Mouse (Mus musculus) myocyte (in vitro differentiated cells): ENCODE data around the gene Bcar3. TPM values are rescaled to one million over a fixed set of nuclear protein-coding genes. Genes with fewer than 3 reads are reported as not detected.

ENCODE experiments used
- H3K27me3 ChIP-seq: one replicate; pipeline ENCODE4 v1.6.1; 2011; ENCODE audit not compliant: control insufficient read depth, insufficient read depth, insufficient read length
- H3K36me3 ChIP-seq: one replicate; pipeline ENCODE4 v1.6.1; 2011; ENCODE audit not compliant: control insufficient read depth, insufficient read depth
- H3K4me2 ChIP-seq: one replicate; pipeline ENCODE4 v1.6.1; 2011; ENCODE audit warnings: low read depth, control low read depth
- H3K4me3 ChIP-seq: one replicate; pipeline ENCODE4 v1.5.1; 2011; ENCODE audit warnings: mild to moderate bottlenecking, control low read depth, moderate library complexity
- H3K79me2 ChIP-seq: one replicate; pipeline ENCODE4 v1.6.1; 2011; ENCODE audit not compliant: control insufficient read depth, insufficient read depth
- H3ac ChIP-seq: one replicate; pipeline ENCODE4 v1.6.1; 2011; ENCODE audit not compliant: control insufficient read depth, insufficient read length
- CEBPB ChIP-seq: IDR thresholded peaks from 2 replicates; pipeline ENCODE4 v1.6.1; 2011; ENCODE audit warnings: mild to moderate bottlenecking, moderate library complexity; ENCODE audit not compliant: poor library complexity, insufficient read depth, severe bottlenecking
- E2F4 ChIP-seq: IDR thresholded peaks from one replicate; pipeline ENCODE4 v1.6.1; 2011; ENCODE audit warnings: mild to moderate bottlenecking, control low read depth, moderate library complexity; ENCODE audit not compliant: insufficient read depth
- MAX ChIP-seq: IDR thresholded peaks from one replicate; pipeline ENCODE4 v1.6.1; 2011; ENCODE audit warnings: low read depth, mild to moderate bottlenecking, control low read depth
- MYOD1 ChIP-seq, 3 experiments: IDR thresholded peaks; one replicate each; pipeline ENCODE4 v1.6.1; 2011; ENCODE audit warnings: control low read depth in 2 of 3, low read depth in 2 of 3, mild to moderate bottlenecking in 2 of 3, moderate library complexity in 1 of 3; ENCODE audit not compliant: insufficient read length in 2 of 3, control insufficient read depth in 1 of 3
- MYOG ChIP-seq, 3 experiments: IDR thresholded peaks; one replicate each; pipeline ENCODE4 v1.6.1; 2011; ENCODE audit warnings: control low read depth in 2 of 3, low read depth in 2 of 3, mild to moderate bottlenecking in 2 of 3; ENCODE audit not compliant: insufficient read length in 2 of 3, control insufficient read depth in 1 of 3, insufficient read depth in 1 of 3
- POLR2A ChIP-seq: IDR thresholded peaks from one replicate; pipeline ENCODE4 v1.6.1; 2011; ENCODE audit warnings: low read depth, mild to moderate bottlenecking, control low read depth, moderate library complexity; ENCODE audit not compliant: insufficient read length
- POLR2AphosphoS2 ChIP-seq: IDR thresholded peaks from one replicate; pipeline ENCODE4 v1.6.1; 2011; ENCODE audit warnings: low read depth, control low read depth; ENCODE audit not compliant: insufficient read length
- REST ChIP-seq: IDR thresholded peaks from one replicate; pipeline ENCODE4 v1.6.1; 2011; ENCODE audit warnings: mild to moderate bottlenecking, control low read depth, moderate library complexity; ENCODE audit not compliant: insufficient read depth, insufficient read length
- SRF ChIP-seq: IDR thresholded peaks from one replicate; pipeline ENCODE4 v1.6.1; 2011; ENCODE audit warnings: low read depth; ENCODE audit not compliant: control insufficient read depth, insufficient read length
- TCF12 ChIP-seq: IDR thresholded peaks from one replicate; pipeline ENCODE4 v1.6.1; 2011; ENCODE audit warnings: mild to moderate bottlenecking, control low read depth; ENCODE audit not compliant: poor library complexity, insufficient read depth, severe bottlenecking
- TCF3 ChIP-seq: IDR thresholded peaks from one replicate; pipeline ENCODE4 v1.6.1; 2011; ENCODE audit warnings: low read depth, control low read depth; ENCODE audit not compliant: insufficient read length
- USF1 ChIP-seq: IDR thresholded peaks from one replicate; pipeline ENCODE4 v1.6.1; 2011; ENCODE audit warnings: low read depth, mild to moderate bottlenecking, control low read depth, moderate library complexity
- polyA plus RNA-seq: library from polyadenylated mRNA; unstranded; fragments of >200 nt; fragmentation: generic; extraction: Trizol; gene quantifications from one replicate; pipeline ENCODE4 v1.2.1, GENCODE M21; 2012; ENCODE audit warnings: missing spikeins

Gene Bcar3
- polyA plus RNA-seq, 1 experiment = 21.4 TPM

GRCm38 (mm10) chr3:122343437-122343853, 49.5 kb downstream of the Bcar3 start:
- Histone ChIP-seq H3K4me2 (peak overlapping the region; percentile 55), H3K4me3 (no peak overlapping the region), H3ac (no peak overlapping the region), H3K27me3 (no peaks in the 10 kb centered on the region), H3K79me2 (no peaks in the 10 kb centered on the region), H3K36me3 (no peaks in the 10 kb centered on the region)
- TF ChIP-seq MYOD1 (IDR thresholded peaks at IDR 0.05; ENCODE audit: control insufficient read depth in 1 of 3, insufficient read length in 2 of 3, low read depth in 2 of 3) = peak in 2 of 3 experiments; percentile 36 to 37
- TF ChIP-seq TCF12 = no peak
- no peak for TF ChIP-seq POLR2AphosphoS2
- no peak for TF ChIP-seq MYOG (IDR thresholded peaks at IDR 0.05; ENCODE audit: control insufficient read depth in 1 of 3, insufficient read depth in 1 of 3, insufficient read length in 2 of 3, low read depth in 2 of 3)
- TF ChIP-seq CEBPB = no peak

GRCm38 (mm10) chr3:122344350-122344749, 50.4 kb downstream of the Bcar3 start:
- H3K27me3 ChIP-seq = no peaks in the 10 kb centered on the region
- no peak overlapping the region for H3K4me3 ChIP-seq
- no peaks in the 10 kb centered on the region for H3K36me3 ChIP-seq
- peak overlapping the region; percentile 55 for H3K4me2 ChIP-seq
- H3ac ChIP-seq = no peak overlapping the region
- TF ChIP-seq E2F4 (no peak), MYOG (IDR thresholded peaks at IDR 0.05; ENCODE audit: control insufficient read depth in 1 of 3, insufficient read depth in 1 of 3, insufficient read length in 2 of 3, low read depth in 2 of 3) (no peak), USF1 (no peak), REST (no peak), CEBPB (no peak), MAX (no peak), POLR2AphosphoS2 (no peak), TCF3 (no peak), TCF12 (no peak), SRF (no peak)
- no peaks in the 10 kb centered on the region for H3K79me2 ChIP-seq

DNA sequence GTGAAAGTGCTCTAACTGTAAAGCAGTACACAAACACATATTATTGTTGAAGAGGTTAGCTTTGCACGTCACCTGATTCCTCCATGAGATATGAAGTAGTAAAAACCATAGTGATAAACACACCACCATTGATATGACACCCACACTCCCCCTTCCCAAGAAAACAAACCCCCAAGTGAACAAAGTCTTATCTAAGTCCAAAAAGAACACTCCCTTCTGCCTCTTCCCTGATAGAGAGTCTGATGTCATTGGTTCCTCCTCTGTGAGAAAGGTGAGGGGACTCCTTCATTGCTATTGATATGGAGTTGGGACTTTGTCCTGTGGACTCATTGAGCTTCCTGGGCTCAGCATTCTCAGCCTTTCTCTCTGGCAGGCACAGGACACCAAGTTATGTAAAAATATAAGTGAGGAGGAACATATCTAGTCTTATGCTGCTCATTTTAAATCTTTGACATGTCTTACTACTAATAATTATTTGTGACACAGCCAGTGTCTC, 52.1 kb downstream of the Bcar3 start:
- no peak for TF ChIP-seq CEBPB
- no peak for TF ChIP-seq POLR2A
- TF ChIP-seq MYOD1 (IDR thresholded peaks at IDR 0.05; ENCODE audit: control insufficient read depth in 1 of 3, insufficient read length in 2 of 3, low read depth in 2 of 3) = no peak
- no peak for TF ChIP-seq E2F4
- TF ChIP-seq TCF3 = no peak
- TF ChIP-seq MYOG (IDR thresholded peaks at IDR 0.05; ENCODE audit: control insufficient read depth in 1 of 3, insufficient read depth in 1 of 3, insufficient read length in 2 of 3, low read depth in 2 of 3) = no peak
- TF ChIP-seq REST = no peak
- TF ChIP-seq USF1 = no peak
- TF ChIP-seq SRF = no peak
- no peak for TF ChIP-seq TCF12
- no peak for TF ChIP-seq MAX
- no peak for TF ChIP-seq POLR2AphosphoS2
- Histone ChIP-seq H3K27me3 (no peaks in the 10 kb centered on the region), H3K79me2 (no peaks in the 10 kb centered on the region), H3ac (no peak overlapping the region), H3K36me3 (no peaks in the 10 kb centered on the region), H3K4me2 (no peak overlapping the region), H3K4me3 (no peak overlapping the region)

DNA sequence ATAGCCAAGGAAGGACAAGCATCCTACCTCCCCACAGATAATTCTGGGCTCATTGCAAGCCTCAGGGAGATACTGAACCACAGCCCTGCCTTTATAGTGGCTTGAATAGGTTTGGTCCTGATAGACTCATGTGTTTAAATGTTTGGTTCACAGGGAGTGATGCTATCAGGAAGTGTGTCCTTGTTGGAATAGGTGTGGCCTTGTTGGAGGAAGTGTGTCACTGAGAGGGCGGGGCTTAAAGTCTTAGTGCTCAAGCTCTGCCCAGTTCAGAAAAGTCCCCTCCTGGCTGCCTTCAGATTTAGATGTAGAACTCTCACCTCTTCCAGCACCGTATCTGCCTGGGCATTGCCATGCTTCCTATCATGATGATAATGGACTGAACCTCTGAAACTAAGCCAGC, 52.7 kb downstream of the Bcar3 start:
- Histone ChIP-seq H3K79me2 (no peaks in the 10 kb centered on the region), H3K36me3 (no peaks in the 10 kb centered on the region), H3ac (no peak overlapping the region), H3K4me2 (no peak overlapping the region), H3K27me3 (no peaks in the 10 kb centered on the region), H3K4me3 (no peak overlapping the region)
- TF ChIP-seq MYOD1 (IDR thresholded peaks at IDR 0.05; ENCODE audit: control insufficient read depth in 1 of 3, insufficient read length in 2 of 3, low read depth in 2 of 3) = no peak
- TF ChIP-seq E2F4 = no peak
- TF ChIP-seq TCF3 = no peak
- no peak for TF ChIP-seq POLR2AphosphoS2
- no peak for TF ChIP-seq SRF
- TF ChIP-seq TCF12 = no peak
- no peak for TF ChIP-seq REST
- no peak for TF ChIP-seq MAX
- no peak for TF ChIP-seq CEBPB

DNA sequence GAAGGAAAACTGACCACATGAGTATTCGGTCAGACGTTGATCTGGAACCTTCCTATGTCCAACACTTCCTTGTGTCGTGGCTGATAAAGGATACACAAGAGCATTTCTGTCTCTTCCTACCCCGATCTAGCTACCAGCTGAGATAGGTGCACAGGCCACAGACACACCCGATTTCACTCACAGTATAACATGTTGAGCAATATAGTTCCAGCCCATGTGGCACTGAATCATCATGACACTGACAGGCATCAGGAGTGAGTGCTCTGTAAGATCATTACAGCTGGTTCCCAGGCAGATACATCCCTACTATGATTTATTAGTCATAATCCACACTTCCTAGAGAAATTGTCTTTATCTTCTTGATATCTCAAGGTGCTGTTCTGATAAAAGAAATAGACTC, 54.7 kb downstream of the Bcar3 start:
- peak; percentile 36 for TF ChIP-seq MAX
- TF ChIP-seq MYOD1 (IDR thresholded peaks at IDR 0.05; ENCODE audit: control insufficient read depth in 1 of 3, insufficient read length in 2 of 3, low read depth in 2 of 3) = peak in 1 of 3 experiments; percentile 52
- TF ChIP-seq POLR2AphosphoS2 = no peak
- TF ChIP-seq TCF3 = no peak
- peak; percentile 97 for TF ChIP-seq CEBPB
- no peak for TF ChIP-seq POLR2A
- no peaks in the 10 kb centered on the region for H3K79me2 ChIP-seq
- H3K27me3 ChIP-seq = no peaks in the 10 kb centered on the region
- H3K36me3 ChIP-seq = no peaks in the 10 kb centered on the region
- H3K4me3 ChIP-seq = no peak overlapping the region
- peak overlapping the region; percentile 44 for H3K4me2 ChIP-seq
- no peak overlapping the region for H3ac ChIP-seq
